Mouse (Mus musculus) urinary bladder, postnatal 14 days (tissue): ENCODE data around the gene Evx2.

Experiments
- DNase-seq: peaks from one replicate; pipeline ENCODE4 v3.0.0; 2021; ENCODE audit warnings: low spot score

Gene Evx2

GRCm38 (mm10) chr2:74620368-74620767 is 39.0 kb downstream of the Evx2 start:
- DNase-seq = no peak

DNA sequence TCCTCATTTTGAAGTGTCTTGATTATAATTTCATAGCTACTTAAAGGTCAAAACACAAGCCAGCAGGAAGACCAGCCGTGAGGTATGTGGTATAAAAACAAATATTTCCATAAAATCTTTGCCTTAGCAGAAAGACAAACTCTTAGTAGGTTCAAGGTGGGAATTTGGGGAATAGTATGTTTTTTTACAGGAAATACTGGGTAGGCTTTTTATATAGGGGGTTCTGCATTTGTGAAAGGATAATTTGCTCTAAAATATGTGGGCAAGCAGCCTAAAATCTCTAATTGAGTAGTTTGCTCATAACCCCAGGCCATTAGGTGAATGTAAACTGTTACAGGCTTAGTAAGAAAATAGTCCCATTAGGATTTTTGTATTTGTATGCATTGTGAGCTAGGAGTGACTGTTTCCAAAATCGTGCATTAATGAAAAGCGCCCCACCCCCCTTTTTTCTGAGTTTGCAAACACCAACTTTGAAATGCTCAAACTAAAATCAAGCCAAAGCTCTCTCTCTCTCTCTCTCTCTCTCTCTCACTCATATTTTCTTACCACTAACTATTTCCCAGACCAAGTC is 39.6 kb downstream of the Evx2 start:
- DNase-seq = no peak

DNA sequence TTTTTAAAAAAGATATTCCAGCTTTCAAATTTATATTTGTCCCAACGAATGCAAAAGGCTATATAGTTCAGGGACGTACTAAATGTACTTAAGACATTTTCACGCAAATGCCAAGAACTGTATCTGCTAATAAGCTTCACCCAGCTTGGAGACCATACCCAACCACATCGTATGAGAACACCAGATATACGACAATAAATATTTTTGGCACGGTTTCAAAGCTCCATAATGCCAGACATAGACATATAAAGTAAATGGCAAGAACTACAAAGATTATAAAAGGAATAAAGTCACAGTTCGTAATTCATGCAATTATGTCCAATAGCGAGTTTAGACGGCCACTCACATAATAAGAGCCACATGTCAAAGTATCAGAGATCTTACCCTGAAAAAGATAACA is 41.7 kb downstream of the Evx2 start:
- DNase-seq = no peak

DNA sequence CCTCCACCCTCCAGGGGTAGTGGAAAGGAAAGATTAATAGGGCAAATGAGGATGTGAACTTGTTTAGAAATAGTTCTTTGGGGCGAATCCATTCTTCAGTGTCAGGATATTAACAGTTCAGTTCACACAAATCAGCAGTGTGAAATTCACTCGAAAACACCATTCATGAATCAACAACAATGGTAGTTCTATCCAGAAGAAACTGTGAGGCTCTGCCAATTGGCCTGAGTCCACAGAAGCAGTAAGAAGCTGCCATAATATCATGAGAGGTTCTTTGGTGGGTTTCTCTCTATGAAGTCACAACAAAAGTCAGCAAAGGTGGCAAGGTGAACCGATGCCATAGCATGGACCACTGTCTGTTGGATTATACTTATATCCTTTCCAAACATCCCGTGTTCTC is 48.0 kb downstream of the Evx2 start:
- DNase-seq = no peak

DNA sequence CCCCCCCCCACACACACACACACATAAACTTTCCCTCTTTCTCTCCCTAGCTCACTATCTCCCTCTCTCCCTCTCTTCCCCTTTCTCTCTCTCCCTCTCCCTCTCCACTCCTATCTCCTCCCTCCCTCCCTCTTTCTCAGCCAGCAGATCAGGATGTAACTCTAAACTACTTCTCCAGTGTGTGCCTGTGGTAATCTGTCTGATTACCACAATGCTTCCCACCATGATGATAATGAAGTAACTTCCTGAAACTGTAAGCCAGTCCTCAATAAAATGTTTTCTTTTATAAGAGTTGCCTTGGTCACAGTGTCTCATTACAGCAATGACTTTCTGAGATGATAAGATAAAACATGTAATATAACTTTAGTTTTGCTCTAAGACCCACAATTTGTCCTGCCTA is 50.0 kb downstream of the Evx2 start:
- DNase-seq = no peak

DNA sequence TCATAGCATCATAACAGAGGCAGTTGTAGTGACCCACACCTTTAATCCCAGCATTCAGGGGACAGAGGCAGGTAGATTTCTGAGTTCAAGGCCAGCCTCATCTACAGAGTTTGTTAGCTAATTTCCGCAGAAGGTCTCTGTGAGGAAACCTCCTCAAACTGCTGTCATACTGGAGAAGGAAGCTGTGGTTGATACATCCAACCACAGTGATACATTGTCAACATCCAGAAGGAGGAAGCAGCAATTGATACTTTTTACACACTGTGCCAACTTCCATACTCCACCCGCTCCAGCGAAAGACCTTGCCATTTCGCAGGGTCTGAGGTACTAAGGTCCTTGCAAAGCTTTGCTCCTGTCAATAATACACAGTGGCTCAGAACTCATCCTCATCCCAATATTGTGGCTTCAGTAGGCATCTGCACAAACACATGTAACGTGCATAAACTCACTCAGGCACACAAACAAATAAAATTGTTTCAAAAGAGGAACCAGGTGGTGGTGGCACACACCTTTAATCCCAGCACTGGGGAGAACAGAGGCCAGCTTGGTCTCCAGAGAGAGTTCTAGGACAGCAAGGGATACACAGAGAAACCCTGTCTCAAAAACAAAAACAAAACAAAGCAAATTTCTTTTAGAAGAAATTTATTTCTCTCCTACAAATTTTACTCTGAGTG is 53.1 kb downstream of the Evx2 start:
- DNase-seq = no peak

DNA sequence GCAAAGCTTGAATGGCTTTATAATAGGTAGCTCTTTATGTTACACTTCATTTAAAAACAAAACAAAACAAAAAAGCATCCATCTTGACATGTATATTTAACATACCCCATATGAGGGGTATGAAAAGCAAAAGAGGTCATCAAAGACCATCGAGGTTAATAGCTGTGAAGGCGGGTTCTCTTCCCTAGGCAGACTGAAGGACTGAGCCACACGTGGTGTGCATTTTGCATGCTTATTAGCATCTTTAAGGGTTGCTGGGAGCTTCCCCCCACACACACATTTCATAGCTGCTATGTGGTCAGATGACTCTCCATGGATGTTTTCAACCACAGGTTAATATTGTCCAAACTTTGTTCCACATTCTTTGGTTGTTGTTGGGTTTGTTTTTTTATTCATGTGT is 55.3 kb downstream of the Evx2 start:
- no peak for DNase-seq
